Mouse (Mus musculus) heart, embryonic 15.5 days (tissue): ENCODE data around the gene Twnk. TPM values are rescaled to one million over a fixed set of nuclear protein-coding genes. Genes with fewer than 3 reads are reported as not detected.

Experiments used
- ATAC-seq: fragments of 200-750 bp; cut with Nextera tagmentation; replicated peaks from 2 replicates; pipeline ENCODE4 v1.8.0; 2017; ENCODE audit warnings: low read depth, moderate TSS enrichment; ENCODE audit not compliant: insufficient number of reproducible peaks, insufficient read depth, low FRiP score
- H3K27ac ChIP-seq: fragments of 300-500 bp; sonication (generic); 2 replicates; pipeline ENCODE4 v1.5.1; 2015; ENCODE audit warnings: mild to moderate bottlenecking, inconsistent platforms
- H3K27me3 ChIP-seq: fragments of 300-500 bp; sonication (generic); 2 replicates; pipeline ENCODE4 v1.6.1; 2015; ENCODE audit warnings: inconsistent platforms
- H3K36me3 ChIP-seq: fragments of 300-500 bp; sonication (generic); 2 replicates; pipeline ENCODE4 v1.6.1; 2015; ENCODE audit warnings: mild to moderate bottlenecking, inconsistent platforms
- H3K4me1 ChIP-seq: fragments of 300-500 bp; sonication (generic); replicated peaks from 2 replicates; pipeline ENCODE4 v1.6.1; 2015; ENCODE audit warnings: inconsistent platforms
- H3K4me2 ChIP-seq: fragments of 300-500 bp; sonication (generic); 2 replicates; pipeline ENCODE4 v1.6.1; 2015; ENCODE audit warnings: inconsistent platforms, mild to moderate bottlenecking, moderate library complexity
- H3K4me3 ChIP-seq: fragments of 300-500 bp; sonication (generic); 2 replicates; pipeline ENCODE4 v1.5.1; 2015; ENCODE audit warnings: mild to moderate bottlenecking, inconsistent platforms
- H3K9ac ChIP-seq: fragments of 300-500 bp; sonication (generic); 2 replicates; pipeline ENCODE4 v1.6.1; 2015; ENCODE audit warnings: mild to moderate bottlenecking, inconsistent platforms
- H3K9me3 ChIP-seq: fragments of 300-500 bp; sonication (generic); replicated peaks from 2 replicates; pipeline ENCODE4 v1.6.1; 2016; ENCODE audit warnings: inconsistent platforms
- WGBS: fragments of 180-500 bp; shearing (Covaris S2); methylation state at CpG from one replicate; pipeline ENCODE4 v1.1.7; 2015; ENCODE audit warnings: mixed read lengths; 5-methylcytosine and 5-hydroxymethylcytosine counted together
- polyA plus RNA-seq: library from polyadenylated mRNA; unstranded; fragments of >200 nt; fragmentation: Nextera tagmentation; extraction: Ambion mirVana; gene quantifications from 2 replicates; pipeline ENCODE4 v1.2.1, GENCODE M21; 2015

The Twnk gene
- polyA plus RNA-seq, 1 experiment from 2014 or later: 19.4 TPM

- H3K9ac ChIP-seq: peak overlapping the region; percentile 81
- H3K27me3 ChIP-seq: no peaks in the 10 kb centered on the region
- H3K36me3 ChIP-seq: peaks cover 19% of the 10 kb centered on the region
- peak overlapping the region; percentile 80 for H3K4me2 ChIP-seq
- H3K9me3 ChIP-seq: no peaks in the 10 kb centered on the region
- H3K27ac ChIP-seq: peak overlapping the region; percentile 99
- peaks cover 47% of the 10 kb centered on the region for H3K4me1 ChIP-seq
- H3K4me3 ChIP-seq: peak overlapping the region; percentile 82
- no peak for ATAC-seq
- under 1% methylated on average over 34 of the region's 34 CpGs for WGBS
These were observed 10.2 kb downstream of the Twnk start for GRCm38 (mm10) chr19:45015518-45016281.

GRCm38 (mm10) chr19:45016341-45017215 lies 11.1 kb downstream of the Twnk start:
- Histone ChIP-seq H3K27me3 (no peaks in the 10 kb centered on the region), H3K9me3 (no peaks in the 10 kb centered on the region), H3K36me3 (peaks cover 13% of the 10 kb centered on the region; the same call in 1 of the 2 replicates), H3K4me1 (peaks cover 56% of the 10 kb centered on the region), H3K4me2 (peak overlapping the region; percentile 80), H3K4me3 (peak overlapping the region; percentile 82), H3K27ac (peak overlapping the region; percentile 99), H3K9ac (peak overlapping the region; percentile 81)
- ATAC-seq: peak; percentile 31
- 0% methylated on average over 17 of the region's 18 CpGs for WGBS

GRCm38 (mm10) chr19:45017216-45017771 lies 11.8 kb downstream of the Twnk start:
- peak; percentile 59 for ATAC-seq
- Histone ChIP-seq H3K27me3 (no peaks in the 10 kb centered on the region), H3K9me3 (no peaks in the 10 kb centered on the region), H3K4me1 (peaks cover 61% of the 10 kb centered on the region), H3K36me3 (peaks cover 13% of the 10 kb centered on the region; the same call in 1 of the 2 replicates), H3K9ac (peak overlapping the region; percentile 81), H3K27ac (peak overlapping the region; percentile 99), H3K4me2 (peak overlapping the region; percentile 80), H3K4me3 (peak overlapping the region; percentile 82)
- WGBS: under 1% methylated on average over 27 of the region's 27 CpGs

GRCm38 (mm10) chr19:45017909-45018308 lies 12.4 kb downstream of the Twnk start:
- WGBS: under 1% methylated on average over 32 of the region's 48 CpGs
- Histone ChIP-seq H3K9ac (peak overlapping the region; percentile 81), H3K36me3 (peaks cover 16% of the 10 kb centered on the region; the same call in 1 of the 2 replicates), H3K27ac (peak overlapping the region; percentile 99), H3K27me3 (no peaks in the 10 kb centered on the region), H3K4me3 (peak overlapping the region; percentile 82), H3K4me1 (peaks cover 59% of the 10 kb centered on the region), H3K9me3 (no peaks in the 10 kb centered on the region), H3K4me2 (peak overlapping the region; percentile 80)
- ATAC-seq: peak; percentile 78

GRCm38 (mm10) chr19:45018351-45018831 lies 12.9 kb downstream of the Twnk start:
- Histone ChIP-seq H3K36me3 (peaks cover 16% of the 10 kb centered on the region; the same call in 1 of the 2 replicates), H3K9ac (peak overlapping the region; percentile 81), H3K27me3 (no peaks in the 10 kb centered on the region), H3K9me3 (no peaks in the 10 kb centered on the region), H3K4me1 (peaks cover 58% of the 10 kb centered on the region), H3K27ac (peak overlapping the region; percentile 99), H3K4me3 (peak overlapping the region; percentile 82), H3K4me2 (peak overlapping the region; percentile 80)
- 6% methylated on average over 11 of the region's 13 CpGs for WGBS
- ATAC-seq: no peak

GRCm38 (mm10) chr19:45020348-45020747 lies 14.9 kb downstream of the Twnk start:
- WGBS: 49% methylated on average over 6 of the region's 6 CpGs
- Histone ChIP-seq H3K4me1 (peaks cover 49% of the 10 kb centered on the region), H3K9ac (no peak overlapping the region), H3K27me3 (no peaks in the 10 kb centered on the region), H3K9me3 (no peaks in the 10 kb centered on the region), H3K36me3 (peaks cover 33% of the 10 kb centered on the region), H3K4me2 (peak overlapping the region; percentile 48), H3K27ac (peak overlapping the region; percentile 53), H3K4me3 (peak overlapping the region; percentile 15; the same call in 1 of the 2 replicates)
- no peak for ATAC-seq

- WGBS: 79% methylated on average over 15 of the region's 15 CpGs
These were observed 15.9 kb downstream of the Twnk start for GRCm38 (mm10) chr19:45021362-45021761.

GRCm38 (mm10) chr19:45023993-45024392 lies 18.5 kb downstream of the Twnk start:
- H3K9ac ChIP-seq: no peak overlapping the region
- H3K9me3 ChIP-seq: no peaks in the 10 kb centered on the region
- WGBS: 83% methylated on average over 11 of the region's 11 CpGs
- H3K4me2 ChIP-seq: no peak overlapping the region
- H3K36me3 ChIP-seq: peaks cover 63% of the 10 kb centered on the region
- no peaks in the 10 kb centered on the region for H3K27me3 ChIP-seq
- no peak for ATAC-seq
- no peak overlapping the region for H3K27ac ChIP-seq
- no peak overlapping the region for H3K4me3 ChIP-seq
- peaks cover 46% of the 10 kb centered on the region for H3K4me1 ChIP-seq

More at GRCm38 (mm10) chr19:45021362-45021761, 15.9 kb downstream of the Twnk start:
- no peak for ATAC-seq
- H3K9me3 ChIP-seq: no peaks in the 10 kb centered on the region
- no peaks in the 10 kb centered on the region for H3K27me3 ChIP-seq
- H3K4me3 ChIP-seq: 0 out of 2 replicates have a peak overlapping the region, but pooled peaks have one; percentile 7
- peak overlapping the region; percentile 48; the same call in 1 of the 2 replicates for H3K4me2 ChIP-seq
- peak overlapping the region; percentile 36; the same call in 1 of the 2 replicates for H3K9ac ChIP-seq
- H3K27ac ChIP-seq: no peak overlapping the region
- H3K4me1 ChIP-seq: peaks cover 49% of the 10 kb centered on the region
- peaks cover 43% of the 10 kb centered on the region for H3K36me3 ChIP-seq

GRCm38 (mm10) chr19:45024775-45025174 lies 19.3 kb downstream of the Twnk start:
- peaks cover 63% of the 10 kb centered on the region for H3K36me3 ChIP-seq
- WGBS: 90% methylated on average over 20 of the region's 20 CpGs

GRCm38 (mm10) chr19:45025937-45026568 lies 20.6 kb downstream of the Twnk start:
- H3K9ac ChIP-seq: no peak overlapping the region
- H3K4me2 ChIP-seq: no peak overlapping the region
- no peaks in the 10 kb centered on the region for H3K9me3 ChIP-seq
- H3K4me1 ChIP-seq: peaks cover 37% of the 10 kb centered on the region
- no peak overlapping the region for H3K4me3 ChIP-seq
- H3K36me3 ChIP-seq: peaks cover 63% of the 10 kb centered on the region
- H3K27me3 ChIP-seq: no peaks in the 10 kb centered on the region
- 85% methylated on average over 37 of the region's 37 CpGs for WGBS
- no peak overlapping the region for H3K27ac ChIP-seq
- ATAC-seq: no peak

More at GRCm38 (mm10) chr19:45024775-45025174, 19.3 kb downstream of the Twnk start:
- Histone ChIP-seq H3K4me3 (no peak overlapping the region), H3K27me3 (no peaks in the 10 kb centered on the region), H3K4me2 (no peak overlapping the region), H3K4me1 (peaks cover 38% of the 10 kb centered on the region), H3K9ac (no peak overlapping the region), H3K27ac (no peak overlapping the region), H3K9me3 (no peaks in the 10 kb centered on the region)
- no peak for ATAC-seq
